ENCODE assay signal across 17 mouse cellular contexts in the genomic region with DNA sequence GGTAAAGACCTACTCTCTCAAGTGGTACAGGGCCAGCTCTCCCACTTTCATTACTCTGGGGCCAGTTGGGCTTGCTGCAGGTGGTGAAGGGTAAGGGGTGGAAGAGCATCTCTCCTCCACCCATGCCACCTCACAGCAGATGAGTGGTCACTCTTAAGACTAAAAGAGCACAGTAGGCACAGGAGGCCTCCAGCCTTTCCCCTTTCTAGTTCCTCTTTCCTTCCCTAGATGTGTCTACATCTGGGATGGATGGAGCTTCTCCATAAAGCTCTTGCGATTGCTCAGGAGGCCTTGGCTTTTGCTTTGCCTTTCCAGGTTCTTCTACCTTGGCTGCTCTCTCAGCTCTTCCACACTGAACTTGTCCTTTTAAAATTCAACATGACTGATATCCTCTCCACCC.
"Had no signal": no experiment of that assay in that cellular context is flagged by ENCODE, and none has a peak within 500 bp of the region (broad histone marks: within the 10 kb centered on the region; RNA-seq: fewer than 3 reads in every experiment).

No protein-coding gene starts in this region.

- H3K36me3 ChIP-seq: kidney, embryonic 15.5 days; liver, embryonic 13.5 days; neural tube, embryonic 12.5 days; neural tube, embryonic 15.5 days; stomach, embryonic 15.5 days had no signal

- H3K9me3 ChIP-seq: kidney, embryonic 15.5 days; liver, embryonic 13.5 days; neural tube, embryonic 12.5 days; neural tube, embryonic 15.5 days; stomach, embryonic 15.5 days had no signal

- H3K4me3 ChIP-seq: kidney, embryonic 15.5 days; liver, embryonic 13.5 days; neural tube, embryonic 12.5 days; neural tube, embryonic 15.5 days; stomach, embryonic 15.5 days had no signal

- DNase-seq: kidney, adult 11 months; kidney, adult 8-10 months; kidney, postnatal 10 days; kidney, postnatal 36 days; liver, embryonic 13.5 days; lung, adult 2 months; midbrain, embryonic 14.5 days; right cerebral cortex, adult 18-20 months; right cerebral cortex, postnatal 25 days; spleen, adult 18-20 months; thymus, postnatal 25 days had no signal

- H3K27me3 ChIP-seq: kidney, embryonic 15.5 days; liver, embryonic 13.5 days; neural tube, embryonic 12.5 days; neural tube, embryonic 15.5 days; stomach, embryonic 15.5 days had no signal

- H3K4me1 ChIP-seq: liver, embryonic 13.5 days; neural tube, embryonic 12.5 days; neural tube, embryonic 15.5 days; stomach, embryonic 15.5 days had no signal

- H3K4me2 ChIP-seq: kidney, embryonic 15.5 days; liver, embryonic 13.5 days; midbrain, embryonic 11.5 days; neural tube, embryonic 12.5 days; neural tube, embryonic 15.5 days; stomach, embryonic 15.5 days had no signal

- H3K9ac ChIP-seq: kidney, embryonic 15.5 days; liver, embryonic 13.5 days; neural tube, embryonic 12.5 days; neural tube, embryonic 15.5 days; stomach, embryonic 15.5 days had no signal

- H3K27ac ChIP-seq: kidney, embryonic 15.5 days; liver, embryonic 13.5 days; macrophage; neural tube, embryonic 12.5 days; neural tube, embryonic 15.5 days; stomach, embryonic 15.5 days had no signal
